Mouse (Mus musculus) urinary bladder, adult 18-20 months (tissue): ENCODE measurements around the gene Ifna1.

ENCODE experiments used
- DNase-seq, 2 experiments: peaks; one replicate each; pipeline ENCODE4 v3.0.0; 2022; ENCODE audit warnings: low spot score in 2 of 2, mixed read lengths in 2 of 2

The Ifna1 gene

DNA sequence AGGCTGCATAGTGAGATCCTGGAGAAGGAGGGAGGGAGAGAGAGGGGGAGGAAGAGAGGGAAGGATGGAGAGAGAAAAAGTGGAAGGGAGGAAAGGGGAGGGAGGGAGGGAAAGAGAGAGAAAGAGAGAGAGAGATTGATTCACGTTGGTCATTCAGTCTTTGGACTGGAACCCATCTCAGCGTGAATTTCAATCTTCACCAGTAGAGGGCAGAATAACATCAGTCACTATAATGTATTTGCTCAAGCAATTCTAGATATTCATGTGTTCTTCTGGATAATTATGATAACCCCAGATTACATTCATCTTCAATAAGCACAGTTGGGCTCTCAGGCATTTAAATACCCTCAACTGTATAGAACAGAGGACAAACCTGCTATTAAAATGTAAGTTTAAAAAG, 22.8 kb downstream of the Ifna1 start:
- DNase-seq: no peak

DNA sequence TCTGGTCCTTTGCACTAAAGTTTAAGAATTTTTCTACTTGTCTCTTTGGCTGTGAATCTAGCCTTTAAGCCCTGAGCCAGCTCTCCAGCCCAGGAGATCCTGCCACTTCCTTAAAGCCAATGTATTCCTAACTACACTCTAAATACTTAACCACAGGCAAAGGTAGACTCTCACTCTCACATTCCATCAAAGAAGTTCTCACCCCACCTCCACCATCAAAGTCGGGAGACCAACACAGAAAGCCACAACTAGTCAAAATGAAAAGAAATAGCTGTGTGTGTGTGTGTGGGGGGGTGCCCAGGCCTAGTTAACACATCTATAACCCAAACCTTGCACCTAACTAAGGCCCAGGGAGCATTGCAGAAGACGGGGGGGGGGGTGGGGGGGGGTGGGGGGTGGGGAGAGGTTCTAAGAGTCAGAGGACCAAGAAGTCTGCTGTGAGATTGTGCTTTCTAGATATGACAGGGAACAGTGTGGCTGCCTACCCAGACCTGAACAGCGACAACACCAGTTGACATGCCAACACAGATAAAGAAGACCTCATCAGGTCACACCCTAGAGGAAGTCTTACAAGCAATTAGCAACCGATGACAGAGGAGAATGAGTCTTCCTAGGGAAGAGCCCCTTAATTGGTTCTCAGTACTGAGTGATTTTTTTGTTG, 25.7 kb downstream of the Ifna1 start:
- no peak for DNase-seq

DNA sequence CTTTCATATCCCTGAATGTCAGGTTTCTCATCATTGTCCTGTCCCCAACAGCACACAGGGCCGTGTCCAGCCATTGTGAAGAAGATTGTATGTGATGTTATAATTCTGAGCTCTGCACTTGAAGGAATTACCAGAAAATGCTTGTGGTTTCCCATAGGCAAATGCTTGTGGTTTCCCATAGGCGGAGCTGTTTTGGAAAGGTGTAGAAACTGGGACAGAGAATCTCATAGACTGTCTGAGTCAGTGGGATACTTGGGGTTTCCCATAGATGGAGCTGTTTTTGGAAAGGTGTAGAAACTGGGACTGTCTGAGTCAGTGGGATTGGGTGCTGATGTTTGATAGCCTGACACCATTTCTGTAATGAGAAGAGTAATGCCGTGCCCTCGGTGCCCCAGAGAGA, 26.6 kb downstream of the Ifna1 start:
- DNase-seq: no peak

DNA sequence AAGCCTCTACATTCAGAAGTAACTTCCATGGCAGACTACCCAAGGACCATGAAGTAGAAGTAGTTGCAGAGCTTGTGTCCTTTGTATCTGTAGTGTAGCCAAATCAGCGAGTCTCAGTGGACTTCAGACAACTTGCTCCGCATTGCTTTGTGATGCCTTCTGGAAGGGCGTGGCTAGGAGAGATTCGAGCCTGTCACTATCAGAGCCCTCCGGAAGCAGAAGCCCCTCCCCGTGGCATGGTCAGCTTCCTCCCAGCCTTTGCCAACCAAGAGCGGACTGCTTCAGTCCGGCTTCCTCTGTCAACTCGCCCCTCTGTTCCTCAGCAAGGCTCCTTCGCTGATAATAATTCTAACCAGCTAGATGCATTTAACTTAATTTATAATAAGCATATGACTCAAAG, 28.4 kb downstream of the Ifna1 start:
- DNase-seq: no peak

- DNase-seq: no peak
Measured at GRCm38 (mm10) chr4:88878772-88879171, 28.9 kb downstream of the Ifna1 start.

DNA sequence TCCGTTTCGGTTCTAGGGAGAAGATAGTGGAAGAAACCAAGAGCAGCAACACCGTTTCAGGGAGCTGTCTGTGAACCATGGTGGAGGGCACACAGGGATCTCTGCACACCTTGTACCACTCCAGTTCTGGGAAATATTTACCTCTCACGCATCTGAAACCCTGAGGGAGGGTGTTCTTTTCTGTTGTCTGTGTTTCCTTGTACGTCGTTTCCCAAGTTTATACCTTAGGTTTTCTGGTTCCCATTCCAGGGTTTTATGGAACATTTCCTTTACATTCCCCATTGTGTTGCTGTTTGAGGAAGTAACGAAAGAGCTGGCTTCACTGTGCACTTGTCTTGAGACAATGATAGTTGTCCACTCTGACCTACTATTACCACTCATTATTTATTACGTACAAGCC, 30.2 kb downstream of the Ifna1 start, which contains the start of gene Ifne:
Gene Ifne, minus strand, starts transcription at position 101 of the 400 bp plus-strand sequence.
- no peak for DNase-seq

- DNase-seq: no peak
Measured at GRCm38 (mm10) chr4:88888236-88888635, 38.3 kb downstream of the Ifna1 start.

DNA sequence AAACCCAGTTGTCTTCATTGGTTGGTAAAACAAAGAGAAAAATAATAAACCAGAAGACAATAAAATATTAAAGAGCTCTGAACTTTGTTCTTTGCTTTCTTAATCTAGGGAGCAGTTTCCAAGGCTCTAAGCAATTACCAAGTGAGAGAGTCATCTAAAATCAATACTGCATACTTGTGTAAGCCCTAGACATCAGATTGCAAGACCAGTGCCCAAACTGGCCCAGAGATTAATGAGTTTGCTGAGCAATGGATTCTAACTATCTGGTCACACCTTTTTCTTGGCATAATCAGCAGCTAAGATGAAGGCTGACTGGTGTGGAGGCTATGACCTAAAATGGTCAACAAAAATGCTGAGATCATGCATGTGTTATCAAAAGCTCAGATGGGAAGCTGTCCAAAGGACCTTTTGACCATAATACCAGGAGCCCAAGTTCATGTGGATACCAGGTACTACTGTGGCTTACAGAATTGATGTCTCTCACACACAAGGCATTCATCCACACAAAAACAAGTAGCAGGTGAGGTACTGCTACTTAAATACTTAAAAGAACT, 43.4 kb downstream of the Ifna1 start:
- no peak for DNase-seq
